Mouse (Mus musculus) kidney, postnatal 36 days (tissue): ENCODE measurements at regions not wholly inside any gene's neighbourhood (a gene's known extent, or its start where the extent isn't known, plus 50 kb on each side); places are given as distances from the start of the nearest gene placed in this dataset.

Source experiments
- DNase-seq, 2 experiments: peaks; one replicate each; pipeline ENCODE4 v3.0.0; 2021 to 2022; ENCODE audit warnings: mixed read lengths in 2 of 2

DNA sequence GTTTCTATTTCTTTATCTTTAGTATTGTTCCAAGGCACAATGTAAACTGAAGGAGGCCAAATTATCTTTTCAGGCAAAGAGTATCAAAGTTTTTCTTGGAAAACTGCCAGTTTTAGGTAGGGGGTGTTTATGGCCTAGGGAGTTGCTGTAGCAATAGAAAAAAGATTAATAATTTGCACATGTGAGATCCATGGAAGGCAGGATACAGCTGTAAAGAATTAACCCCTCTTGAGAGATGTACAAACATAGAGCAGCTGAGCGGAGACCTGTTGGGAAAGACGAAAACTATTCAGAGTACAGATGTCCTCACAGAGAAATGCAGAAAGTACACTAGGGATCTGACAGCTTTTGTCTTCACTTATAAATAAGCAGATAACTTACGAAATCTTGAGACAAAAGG, 176.8 kb downstream of the Fign start:
- DNase-seq, result no peak

- no peak for DNase-seq
These were observed 177.8 kb downstream of the Fign start for GRCm38 (mm10) chr2:63920019-63920418.

- no peak for DNase-seq
These were observed 197.2 kb downstream of the Fign start for GRCm38 (mm10) chr2:63900644-63901043.

DNA sequence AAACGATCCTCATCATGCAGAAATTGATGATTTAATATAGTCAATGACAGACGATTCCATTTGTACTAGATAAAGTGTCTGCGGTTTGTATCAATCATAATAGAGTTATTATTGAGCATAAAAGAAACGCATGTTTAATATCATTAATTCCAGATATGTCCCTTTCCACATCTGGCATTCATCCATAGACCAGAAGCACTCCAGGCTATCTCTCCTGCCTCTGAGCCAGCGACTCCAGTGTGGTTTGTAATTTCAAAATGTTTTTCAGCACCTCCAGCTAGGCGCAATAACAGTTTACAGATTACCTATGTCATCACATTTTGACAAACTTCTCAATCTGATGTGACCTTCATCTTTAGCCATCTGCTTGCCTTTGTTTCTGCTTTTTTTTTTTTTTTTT, 219.4 kb downstream of the Fign start:
- DNase-seq, result no peak

DNA sequence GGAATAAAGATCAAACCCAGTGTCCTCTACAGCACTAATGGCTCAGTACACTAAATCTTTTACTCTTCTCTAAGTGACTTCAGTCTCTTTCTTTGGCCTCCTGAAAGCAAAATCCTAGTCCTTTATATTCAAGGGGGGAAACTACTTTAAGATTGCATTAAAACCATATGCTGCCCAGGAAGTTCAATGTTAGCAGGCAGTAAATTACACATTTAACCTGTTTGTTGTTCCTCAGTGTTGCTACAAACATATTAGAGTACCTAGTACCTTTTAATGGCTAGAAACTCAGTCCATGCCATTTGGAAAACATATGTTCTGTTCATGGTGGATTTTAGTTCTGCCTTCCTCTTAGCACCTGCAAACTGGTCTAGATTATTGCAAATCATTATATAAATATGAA, 220.5 kb downstream of the Fign start:
- no peak for DNase-seq

- DNase-seq, result peak; percentile 83 to 91
These were observed 221.5 kb downstream of the Fign start for GRCm38 (mm10) chr2:63876375-63876774.

DNA sequence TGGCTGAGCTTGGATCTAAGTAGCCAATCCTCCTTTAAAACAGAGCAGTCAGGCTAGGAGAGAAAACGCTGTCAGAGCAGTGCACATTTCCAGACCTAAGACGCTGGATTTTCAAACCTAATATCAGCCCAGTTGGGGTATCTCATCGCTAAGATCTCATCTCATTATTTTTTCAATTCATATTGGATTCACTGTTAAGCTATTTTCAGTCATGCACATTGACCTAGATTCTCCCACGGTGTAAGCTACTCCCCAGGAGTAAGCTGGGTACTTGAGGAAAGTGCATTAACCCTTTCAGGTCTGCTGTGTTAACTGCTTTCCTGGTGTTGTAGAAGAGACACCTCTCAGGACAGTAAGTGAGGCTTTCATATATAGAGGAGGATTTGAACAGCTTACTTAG, 222.7 kb downstream of the Fign start:
- DNase-seq, result no peak

DNA sequence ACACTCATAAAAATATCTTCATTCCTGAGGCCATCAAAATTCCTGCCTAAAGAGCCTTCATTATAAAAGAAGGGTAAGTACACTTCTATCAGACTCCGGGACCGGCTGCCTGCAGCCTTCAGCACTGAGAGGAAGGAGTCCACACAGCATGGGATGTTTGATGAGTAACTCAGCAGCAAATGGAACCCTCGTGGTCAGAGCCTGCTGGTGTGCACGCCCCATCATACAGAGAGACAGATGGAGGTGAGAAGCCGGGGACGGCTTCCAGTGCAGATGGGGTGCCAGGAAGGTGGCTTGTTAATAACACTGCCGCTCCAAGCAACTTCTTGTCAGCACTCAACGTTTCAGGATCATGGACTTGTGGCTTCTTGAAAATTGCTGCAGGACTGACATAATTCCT, 231.3 kb downstream of the Fign start:
- no peak for DNase-seq

- no peak for DNase-seq
These were observed 236.0 kb downstream of the Fign start for GRCm38 (mm10) chr2:63861821-63862220.

DNA sequence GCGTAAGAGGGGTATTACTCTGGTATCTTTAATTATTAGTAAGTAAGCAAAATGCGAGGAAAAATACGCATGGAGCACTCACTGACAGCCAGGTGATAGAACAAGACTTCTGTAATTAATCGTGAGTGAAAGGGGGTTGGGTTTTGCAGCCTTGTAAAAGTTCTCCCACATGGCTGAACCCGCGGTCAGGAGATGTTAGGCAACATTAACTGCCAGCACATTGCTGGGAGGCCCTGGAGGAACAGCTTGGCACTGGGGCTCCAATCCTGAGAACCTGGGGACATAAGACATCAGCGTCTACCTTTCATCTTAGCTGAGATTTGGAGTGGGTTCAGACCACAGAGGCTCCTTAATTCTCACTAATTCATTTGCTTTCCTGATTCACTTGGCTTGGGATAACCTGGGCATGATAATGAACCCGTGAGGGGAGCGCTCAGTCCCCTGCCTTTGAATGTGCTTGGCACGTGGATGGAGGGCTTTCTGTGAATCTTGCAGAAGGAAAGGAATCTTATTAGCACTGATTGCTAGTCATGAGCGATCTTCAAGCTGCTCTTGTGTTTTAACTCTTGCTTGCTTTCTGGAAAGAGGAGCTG, 241.3 kb downstream of the Fign start:
- DNase-seq, result no peak

DNA sequence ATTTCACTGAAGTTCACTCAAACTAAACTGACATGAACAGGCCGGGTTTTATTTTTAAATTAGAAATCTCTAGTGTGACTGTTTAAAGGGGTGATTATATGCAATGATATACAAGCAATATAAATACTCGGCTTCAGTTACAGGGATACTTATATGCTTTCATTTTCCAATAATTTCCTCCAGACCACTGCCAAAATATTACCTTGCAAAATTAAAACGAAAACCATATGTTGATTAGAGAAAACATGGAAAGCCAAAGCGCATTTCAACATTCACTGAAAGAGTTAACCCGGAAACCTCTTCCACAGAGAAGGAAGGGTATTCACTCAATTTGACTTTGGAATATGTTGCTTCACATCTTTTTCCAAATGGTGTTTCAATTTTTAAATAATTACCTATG, 242.4 kb downstream of the Fign start:
- DNase-seq, result no peak

DNA sequence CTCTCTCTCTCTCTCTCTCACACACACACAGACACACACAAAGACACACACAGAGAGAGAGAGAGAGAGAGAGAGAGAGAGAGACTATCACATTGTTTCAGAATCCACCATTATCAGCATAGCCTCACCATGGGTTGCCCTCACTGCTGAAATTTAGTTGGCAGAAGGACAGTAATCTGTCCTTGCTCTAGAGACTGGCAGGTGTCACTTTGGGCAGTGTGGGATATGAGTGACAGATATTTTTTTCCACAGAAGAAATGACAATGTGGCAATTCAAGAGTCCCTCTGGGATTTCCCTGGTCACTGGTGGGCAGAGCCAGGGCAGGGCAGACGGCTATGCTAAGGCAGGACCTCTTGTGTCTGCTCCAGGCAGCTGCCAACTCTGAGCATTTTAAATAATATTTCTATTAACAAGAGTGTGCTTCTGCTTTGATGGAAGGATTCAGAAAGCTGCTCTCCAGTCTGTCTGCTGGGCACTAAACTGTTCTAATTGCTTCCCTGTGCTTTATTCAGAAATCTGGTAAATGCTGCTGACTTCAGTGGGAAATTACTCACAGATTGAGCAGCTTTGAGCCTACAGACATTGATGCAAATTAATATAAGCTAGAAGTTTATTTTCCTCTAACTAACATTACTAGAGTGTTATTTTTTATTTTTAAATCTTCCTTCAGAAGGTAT, 243.5 kb downstream of the Fign start:
- DNase-seq, result no peak

- no peak for DNase-seq
These were observed 244.6 kb downstream of the Fign start for GRCm38 (mm10) chr2:63853226-63853625.

DNA sequence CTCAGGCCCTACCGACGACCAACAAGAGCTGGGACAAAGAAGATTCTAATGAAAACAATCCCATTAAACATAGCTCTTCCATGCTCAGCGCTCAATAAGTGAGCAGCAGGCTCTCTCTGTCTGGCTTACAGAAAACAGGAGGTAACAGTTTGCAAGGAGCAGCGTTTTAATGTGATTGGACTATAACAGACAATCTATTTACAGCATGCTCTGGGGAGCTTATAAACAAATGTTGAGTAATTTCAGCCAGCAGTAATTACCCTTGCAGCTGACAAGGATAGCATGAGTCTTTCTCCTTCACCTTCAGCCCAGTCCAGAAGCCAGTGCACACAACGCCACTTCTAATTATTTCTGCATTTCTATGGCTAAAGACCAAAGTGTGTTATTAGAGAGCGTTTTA, 245.6 kb downstream of the Fign start:
- no peak for DNase-seq

DNA sequence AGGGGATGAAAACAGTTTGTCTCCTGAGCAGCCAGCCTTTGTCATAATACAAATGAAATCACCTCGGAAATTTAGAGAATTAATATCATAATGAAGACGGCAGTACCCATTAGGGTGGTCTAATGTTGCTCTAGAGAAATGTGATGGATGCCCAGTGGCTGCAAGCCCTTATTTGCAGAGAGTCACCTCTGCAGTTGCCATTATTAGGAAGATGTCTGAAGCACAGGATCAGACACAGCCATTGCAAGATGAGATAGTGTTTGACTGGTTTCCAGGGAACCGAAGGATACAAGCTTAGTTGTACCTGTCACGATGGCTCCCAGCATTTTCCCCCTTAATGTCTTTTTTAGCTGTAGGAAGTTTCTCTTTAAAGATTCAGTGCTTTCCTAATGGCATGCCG, 247.8 kb downstream of the Fign start:
- DNase-seq, result no peak

DNA sequence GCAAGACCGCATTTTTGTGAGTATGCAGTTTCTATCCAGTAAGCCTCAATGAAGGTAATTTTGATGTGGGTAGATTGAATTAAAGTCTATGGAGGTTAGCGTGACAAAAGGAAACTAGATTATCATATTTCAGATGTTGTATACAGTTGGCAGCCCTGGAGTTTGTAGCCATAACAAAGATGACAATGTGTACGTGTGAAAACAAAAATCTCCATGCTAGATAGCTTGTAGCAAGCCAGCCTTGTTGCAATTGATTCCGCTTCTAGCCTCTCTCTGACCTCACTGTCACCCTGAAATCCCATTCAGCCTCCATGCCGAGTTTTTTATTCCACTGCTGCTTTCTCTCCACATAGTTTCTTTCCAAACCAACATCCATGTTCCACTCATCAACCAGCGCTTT, 248.4 kb downstream of the Fign start:
- DNase-seq, result no peak

GRCm38 (mm10) chr2:63832041-63832714, 265.7 kb downstream of the Fign start:
- no peak for DNase-seq

DNA sequence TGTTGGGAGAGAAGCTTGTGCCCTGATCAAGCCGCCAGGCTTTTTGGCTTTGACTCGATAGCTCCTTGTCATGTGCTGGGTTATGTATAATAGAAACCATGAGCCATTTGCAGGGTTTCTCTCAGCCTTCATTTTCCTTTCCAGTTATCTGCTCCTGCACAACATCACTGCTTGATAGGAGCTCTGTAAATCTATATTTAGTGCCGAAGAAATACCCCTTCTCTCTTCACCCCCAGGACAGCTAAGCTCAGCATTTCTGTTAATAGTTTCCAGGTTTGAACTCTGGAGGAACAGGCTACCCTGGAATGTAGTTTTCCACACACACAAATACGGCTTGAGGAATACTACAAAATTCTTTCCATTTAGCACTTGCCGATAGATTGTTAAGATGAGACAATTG, 267.4 kb downstream of the Fign start:
- no peak for DNase-seq

- no peak for DNase-seq
These were observed 269.2 kb downstream of the Fign start for GRCm38 (mm10) chr2:63828633-63829032.

GRCm38 (mm10) chr2:63819440-63819839, 278.4 kb downstream of the Fign start:
- DNase-seq, result no peak
